20 mouse cellular contexts compared by ENCODE assay signal in genomic region chr11:91831113-91831512, GRCm38 (mm10).
A peak's percentile ranks its signal among the peaks of the same experiment; 100 is the strongest.
DNase-seq lines count a peak whose midpoint lies in the region; ATAC-seq and TF ChIP-seq lines count a peak whose summit lies in the region.
"Had no signal": no experiment of that assay in that cellular context is flagged by ENCODE, and none has a peak within 500 bp of the region (broad histone marks: within the 10 kb centered on the region; RNA-seq: fewer than 3 reads in every experiment).

No protein-coding gene starts in this region.

- DNase-seq in Muller cell, postnatal 12 days (ENCODE audit: inconsistent ontology term): peak; percentile 89
- DNase-seq in Patski (ENCODE audit: low read depth, low spot score): no peak
- no peak for DNase-seq in gastrocnemius, adult 2 months
- no peak for DNase-seq in forebrain, postnatal 0 days
- DNase-seq: adrenal gland, adult 2 months; adrenal gland, adult 8-10 months; adrenal gland, postnatal 10 days; adrenal gland, postnatal 14 days; adrenal gland, postnatal 25 days; adrenal gland, postnatal 36 days; B cell, adult 2 months; cerebellum, adult 11 months; cerebellum, adult 11-12 months; cerebellum, adult 18-20 months; cerebellum, adult 2 months; cerebellum, adult 8-10 months had no signal

- intact Hi-C loops in gastrocnemius, adult 2 months (cut with DNase I): no loop called here

- no peak for TF ChIP-seq CTCF in Patski (IDR thresholded peaks at IDR 0.05)
- no peak for TF ChIP-seq CTCF in gastrocnemius, adult 2 months (IDR thresholded peaks at IDR 0.05)
- TF ChIP-seq CTCF in forebrain, postnatal 0 days (IDR thresholded peaks at IDR 0.05; ENCODE audit: low read depth): no peak

- H3K9me3 ChIP-seq in forebrain, postnatal 0 days (ENCODE audit: low read length): no peaks in the 10 kb centered on the region
- H3K9me3 ChIP-seq: G1E had no signal

- no peaks in the 10 kb centered on the region for H3K4me1 ChIP-seq in forebrain, postnatal 0 days (ENCODE audit: insufficient read depth)

- H3K36me3 ChIP-seq in forebrain, postnatal 0 days (ENCODE audit: insufficient read depth): no peaks in the 10 kb centered on the region
- H3K36me3 ChIP-seq: G1E had no signal

- H3K27me3 ChIP-seq in Patski: no peaks in the 10 kb centered on the region
- no peaks in the 10 kb centered on the region for H3K27me3 ChIP-seq in forebrain, postnatal 0 days (ENCODE audit: insufficient read depth, low read length)
- H3K27me3 ChIP-seq: CH12.LX had no signal

- no peak overlapping the region for H3K27ac ChIP-seq in gastrocnemius, adult 2 months
- no peak overlapping the region for H3K27ac ChIP-seq in forebrain, postnatal 0 days (ENCODE audit: low read depth, low read length)

- H3K4me2 ChIP-seq in forebrain, postnatal 0 days (ENCODE audit: low read depth): no peak overlapping the region

- CTCF ChIA-PET in Patski (lab: Charles Lee): interaction anchor here (0.9 kb wide), 1 partner anchor 73 kb away, joined by 3 read pairs; no protein-coding TSS in a partner anchor

- peak; percentile 65 for ATAC-seq in Patski
- ATAC-seq in forebrain, postnatal 0 days: no peak
- ATAC-seq: activated CD4-positive, CD25-positive, alpha-beta regulatory T cell, adult 4 months; CD4-positive, CD25-positive, alpha-beta regulatory T cell, adult 4 months had no signal

- in situ Hi-C loops in Patski (cut with MboI; ENCODE audit: low pct_unique_long_range_greater_than_20kb): no loop called here

- no peak overlapping the region for H3K4me3 ChIP-seq in gastrocnemius, adult 2 months
- H3K4me3 ChIP-seq in forebrain, postnatal 0 days (ENCODE audit: low read depth, low read length): no peak overlapping the region

- POLR2A ChIA-PET in Patski (lab: Charles Lee): no interaction called here

- no peak overlapping the region for H3K9ac ChIP-seq in forebrain, postnatal 0 days
